Mouse (Mus musculus) gastrocnemius, adult 2 months (tissue): ENCODE results near the gene Gpr55. TPM values are rescaled to one million over a fixed set of nuclear protein-coding genes. Genes with fewer than 3 reads are reported as not detected.
"Not testable (repeated sequence)": the region's sequence is repeated elsewhere in the genome, so short reads cannot be mapped to it uniquely, and the experiment has no call there.

Source experiments
- DNase-seq: peaks from one replicate; pipeline ENCODE4 v3.0.0; 2022
- H3K27ac ChIP-seq: fragments of 200-600 bp; 2 replicates; pipeline ENCODE4 v1.8.1; 2022; ENCODE audit warnings: mild to moderate bottlenecking
- H3K4me3 ChIP-seq: fragments of 200-600 bp; 2 replicates; pipeline ENCODE4 v1.8.1; 2022; ENCODE audit warnings: mild to moderate bottlenecking, moderate library complexity
- CTCF ChIP-seq: fragments of 200-600 bp; IDR thresholded peaks from 2 replicates; pipeline ENCODE4 v1.8.1; 2022; ENCODE audit warnings: antibody characterized with exemption, mild to moderate bottlenecking, moderate library complexity
- intact Hi-C: fragments of 180-260 bp; cut with DNase I; formaldehyde crosslinking; loops from one replicate; pipeline ENCODE4 v1.15.1; 2025
- long read RNA-seq, 2 experiments: library from polyadenylated mRNA; stranded (forward); transcript quantifications; one replicate each; pipeline ENCODE4 v2.0.0; 2021
- total RNA-seq, 2 experiments: library from RNA; stranded (reverse); gene quantifications; 2 replicates each; pipeline ENCODE4 v1.2.3; 2021

Gpr55 gene
- not detected for total RNA-seq
- long read RNA-seq, experiment 1: 0 reads
- long read RNA-seq, experiment 2: 0 reads

DNA sequence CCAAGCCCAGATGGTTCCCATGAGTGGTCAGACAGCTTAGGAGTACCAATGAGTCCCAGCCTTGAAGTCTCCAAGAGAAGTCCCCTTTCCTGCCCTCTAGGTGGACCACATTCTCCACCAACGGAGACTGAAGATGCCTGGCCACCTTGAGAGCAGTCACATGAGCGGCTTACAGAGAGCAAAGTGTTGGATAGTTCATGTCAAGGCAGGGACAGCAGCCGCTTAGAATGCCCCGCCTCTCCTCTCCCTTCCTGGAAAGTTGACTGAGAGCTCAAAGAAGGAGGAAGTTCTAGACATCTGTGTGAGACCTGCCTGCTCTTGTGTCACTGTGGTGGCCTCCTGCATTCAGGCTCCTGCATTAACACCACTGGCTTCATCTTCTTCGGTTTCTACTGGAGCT lies at the start of gene Gpr55:
Gene Gpr55, minus strand, starts transcription at position 135 of the 400 bp plus-strand sequence.
- Histone ChIP-seq H3K27ac (no peak within 1 kb of the TSS), H3K4me3 (no peak within 1 kb of the TSS)
- intact Hi-C loops: no loop called here
- TF ChIP-seq CTCF: no peak
- DNase-seq: no peak

DNA sequence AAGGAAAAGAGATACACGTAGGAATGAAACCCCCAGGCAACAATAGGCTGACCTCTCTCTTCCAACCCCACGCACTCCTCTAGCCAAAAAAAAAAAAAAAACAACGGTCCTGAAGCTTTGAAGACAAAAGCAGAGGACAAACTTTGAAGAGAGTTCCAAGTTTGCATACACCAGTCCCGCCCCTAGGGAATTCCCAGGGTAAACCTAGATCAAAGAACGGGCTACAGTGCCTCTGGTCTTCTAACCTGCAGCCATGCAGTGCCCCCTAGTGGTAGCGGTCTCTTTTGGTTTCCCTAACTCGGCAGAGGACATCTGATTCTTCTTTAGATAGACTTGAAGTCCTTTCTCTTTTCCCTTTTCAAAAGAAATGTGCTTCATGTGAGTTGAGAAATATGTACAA lies 47.0 kb upstream of the Gpr55 start:
- H3K27ac ChIP-seq: no peak overlapping the region
- intact Hi-C loops: loop anchor here (1.0 kb wide), 2 partner anchors 72 to 154 kb away; no protein-coding TSS in a partner anchor
- peak; percentile 93 for TF ChIP-seq CTCF
- DNase-seq: peak; percentile 87
- H3K4me3 ChIP-seq: no peak overlapping the region

GRCm38 (mm10) chr1:86006040-86006439 lies 45.2 kb upstream of the Gpr55 start:
- intact Hi-C loops: no loop called here
- no peak for TF ChIP-seq CTCF
- no peak overlapping the region for H3K4me3 ChIP-seq
- DNase-seq: no peak
- H3K27ac ChIP-seq: no peak overlapping the region

DNA sequence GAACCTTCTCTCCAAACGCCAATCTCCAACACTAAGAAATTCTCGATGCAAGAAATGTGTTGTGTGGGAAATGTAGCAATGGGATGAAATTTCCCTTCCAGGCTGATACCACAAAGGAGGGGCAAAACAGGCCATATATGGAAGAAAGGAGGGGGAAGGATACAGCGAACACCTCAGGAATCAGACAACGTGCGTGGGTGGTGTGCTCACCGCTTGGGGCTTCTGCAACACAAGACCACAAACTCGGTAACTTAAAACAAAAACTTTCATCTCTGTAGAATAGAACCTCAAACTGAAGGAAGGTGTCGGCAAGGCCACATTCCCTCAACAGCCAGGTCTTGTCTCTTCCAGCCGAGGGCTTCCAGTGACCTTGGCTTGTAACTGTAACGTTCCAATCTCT lies 44.7 kb upstream of the Gpr55 start:
- DNase-seq: no peak
- no peak for TF ChIP-seq CTCF
- Histone ChIP-seq H3K27ac (no peak overlapping the region), H3K4me3 (no peak overlapping the region)
- intact Hi-C loops: no loop called here

DNA sequence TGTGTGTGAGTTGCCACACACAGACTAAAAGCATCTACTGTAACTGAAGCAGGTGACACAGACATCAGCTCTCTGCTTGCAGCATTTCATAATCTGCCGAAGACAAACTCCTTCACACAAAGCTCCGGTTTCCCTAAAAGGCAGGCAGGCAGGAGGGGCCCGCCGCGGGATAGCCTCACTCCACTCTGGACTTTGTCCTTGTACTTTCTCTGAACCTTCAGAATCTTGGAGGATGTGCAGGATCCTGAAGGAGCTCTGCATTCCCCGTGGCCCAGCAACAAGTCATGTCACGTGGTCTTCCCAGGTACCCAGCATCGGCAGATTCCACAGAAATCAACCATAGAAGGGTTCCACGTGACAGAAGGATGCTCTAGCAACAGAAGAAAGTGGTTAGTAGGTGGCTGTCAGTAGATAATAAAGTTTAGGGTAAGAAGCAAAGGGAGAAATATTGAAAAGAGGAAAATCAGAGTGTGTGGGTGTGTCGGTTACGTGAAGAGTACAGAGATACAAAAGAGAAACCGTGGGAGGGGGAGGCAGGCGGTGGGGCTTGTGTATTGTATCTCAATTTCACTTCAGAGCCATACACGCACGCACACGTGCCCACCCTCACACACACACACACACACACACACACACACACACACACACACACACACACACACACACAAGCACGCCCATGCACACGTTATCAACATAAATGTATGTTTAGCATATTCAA lies 39.2 kb upstream of the Gpr55 start:
- Histone ChIP-seq H3K27ac (no peak overlapping the region), H3K4me3 (no peak overlapping the region)
- DNase-seq: no peak
- TF ChIP-seq CTCF: no peak
- intact Hi-C loops: no loop called here

DNA sequence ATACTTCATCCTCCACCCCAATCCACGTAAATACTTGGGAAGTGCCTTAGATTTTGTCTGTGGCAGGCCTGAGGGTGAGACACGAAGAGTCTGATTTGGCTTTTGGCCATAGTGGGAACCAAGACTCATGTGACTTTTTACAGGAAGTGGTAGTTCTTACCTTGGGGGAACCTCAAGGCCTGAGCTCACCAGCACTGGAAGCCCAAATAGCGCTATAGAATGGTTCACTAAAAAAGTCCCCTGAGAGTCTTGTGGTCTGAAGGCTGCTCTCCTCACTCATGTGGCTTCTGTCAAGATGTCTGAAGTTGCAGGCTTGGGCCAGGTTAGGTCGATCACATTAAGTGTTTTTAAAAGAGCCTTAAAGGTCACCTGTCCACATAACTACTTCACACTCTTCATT lies 37.2 kb upstream of the Gpr55 start:
- no peak overlapping the region for H3K27ac ChIP-seq
- H3K4me3 ChIP-seq: no peak overlapping the region
- TF ChIP-seq CTCF: no peak
- intact Hi-C loops: no loop called here
- no peak for DNase-seq

GRCm38 (mm10) chr1:85997221-85997620 lies 36.4 kb upstream of the Gpr55 start:
- Histone ChIP-seq H3K27ac (no peak overlapping the region), H3K4me3 (no peak overlapping the region)
- TF ChIP-seq CTCF: no peak
- DNase-seq: no peak
- intact Hi-C loops: no loop called here

- intact Hi-C loops: no loop called here
- H3K4me3 ChIP-seq: no peak overlapping the region
- no peak for TF ChIP-seq CTCF
- no peak for DNase-seq
- H3K27ac ChIP-seq: no peak overlapping the region
These were observed 32.7 kb upstream of the Gpr55 start for GRCm38 (mm10) chr1:85993541-85993940.

- Histone ChIP-seq H3K27ac (no peak overlapping the region), H3K4me3 (no peak overlapping the region)
- intact Hi-C loops: no loop called here
- no peak for DNase-seq
- no peak for TF ChIP-seq CTCF
These were observed 31.4 kb upstream of the Gpr55 start for GRCm38 (mm10) chr1:85992175-85992574.

DNA sequence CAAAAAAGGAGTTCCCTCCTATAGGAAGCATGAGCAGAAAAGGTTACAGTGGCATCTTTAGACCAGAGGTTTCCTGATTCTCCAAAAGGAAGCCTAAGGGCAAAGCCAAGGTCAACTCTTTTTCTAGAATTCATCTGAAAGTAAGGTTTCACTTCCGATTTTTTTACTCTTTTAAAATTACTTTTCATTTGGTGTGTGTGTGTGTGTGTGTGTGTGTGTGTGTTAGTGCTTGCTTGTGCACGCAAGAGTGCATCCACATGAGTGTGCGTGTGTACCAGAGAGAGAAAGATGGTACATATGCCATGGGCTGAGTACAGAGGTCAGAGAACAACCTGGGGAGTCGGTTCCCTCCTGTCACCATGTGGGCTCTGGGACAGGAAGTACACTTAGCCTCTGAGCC lies 28.1 kb upstream of the Gpr55 start:
- H3K4me3 ChIP-seq, intact Hi-C loops, H3K27ac ChIP-seq, DNase-seq: not testable (repeated sequence)

DNA sequence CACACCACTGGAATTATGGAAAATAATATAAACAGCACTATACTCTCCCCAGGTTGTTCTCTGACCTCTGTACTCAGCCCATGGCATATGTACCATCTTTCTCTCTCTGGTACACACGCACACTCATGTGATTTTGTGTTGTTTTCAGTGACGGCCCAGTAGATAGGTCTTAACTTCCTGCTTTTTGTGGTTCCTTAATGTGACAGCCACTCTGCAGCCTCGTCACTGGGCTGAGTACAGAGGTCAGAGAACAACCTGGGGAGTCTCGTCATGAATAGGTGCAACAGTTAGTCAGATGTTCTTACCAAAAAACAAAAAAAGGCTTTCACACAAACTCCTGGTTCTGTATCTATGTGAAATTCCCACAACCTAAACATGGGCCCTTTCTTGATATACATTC lies 27.5 kb upstream of the Gpr55 start:
- no peak overlapping the region for H3K4me3 ChIP-seq
- DNase-seq: no peak
- H3K27ac ChIP-seq: no peak overlapping the region
- TF ChIP-seq CTCF: no peak
- intact Hi-C loops: no loop called here

- no peak for TF ChIP-seq CTCF
- intact Hi-C loops: no loop called here
- no peak for DNase-seq
- Histone ChIP-seq H3K27ac (no peak overlapping the region), H3K4me3 (no peak overlapping the region)
These were observed 25.0 kb upstream of the Gpr55 start for GRCm38 (mm10) chr1:85985784-85986183.

DNA sequence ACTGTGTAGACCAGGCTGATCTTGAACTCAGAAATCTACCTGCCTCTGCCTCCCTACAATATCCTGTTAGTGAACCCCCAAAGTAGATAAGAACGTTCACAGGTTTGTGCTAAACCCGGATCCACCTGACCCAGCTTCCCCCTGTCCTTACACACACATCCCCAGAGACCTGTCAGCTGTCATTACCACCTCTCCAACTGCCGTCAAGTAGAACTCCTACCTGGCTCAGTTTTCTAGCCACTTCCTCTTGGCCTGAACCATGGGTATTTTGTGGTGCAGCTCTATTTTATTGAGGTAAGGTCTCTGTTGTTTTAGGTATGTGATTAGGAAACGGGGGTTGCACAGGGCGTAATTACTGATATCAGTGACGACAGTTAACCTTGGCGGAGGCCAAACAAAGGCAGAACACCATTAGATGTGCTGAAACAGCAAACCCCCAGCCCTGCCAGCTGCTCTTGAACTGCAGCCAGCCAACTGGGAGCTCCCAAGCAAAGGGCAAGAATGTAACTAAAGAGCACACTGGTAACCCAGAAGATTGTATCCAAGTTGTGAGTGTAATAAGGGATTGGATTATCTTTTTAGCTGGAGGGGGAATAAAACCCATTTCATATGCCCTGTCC lies 21.0 kb upstream of the Gpr55 start:
- TF ChIP-seq CTCF: no peak
- H3K27ac ChIP-seq: no peak overlapping the region
- no peak overlapping the region for H3K4me3 ChIP-seq
- intact Hi-C loops: no loop called here
- DNase-seq: peak; percentile 75

GRCm38 (mm10) chr1:85977709-85978108 lies 16.9 kb upstream of the Gpr55 start:
- DNase-seq: no peak
- no peak overlapping the region for H3K4me3 ChIP-seq
- no peak for TF ChIP-seq CTCF
- intact Hi-C loops: no loop called here
- no peak overlapping the region for H3K27ac ChIP-seq
